Mouse (Mus musculus) G1E (cell line): ENCODE data around the gene Mreg.

Experiments used
- CTCF ChIP-seq: IDR thresholded peaks from 2 replicates; pipeline ENCODE4 v1.5.1; 2012; ENCODE audit warnings: low read depth, low read length, inconsistent platforms, mixed read lengths
- GATA1 ChIP-seq: IDR thresholded peaks from 2 replicates; pipeline ENCODE4 v1.6.1; 2012; ENCODE audit warnings: borderline replicate concordance, low read length, inconsistent platforms, mixed read lengths
- POLR2AphosphoS5 ChIP-seq: IDR thresholded peaks from 2 replicates; pipeline ENCODE4 v1.6.1; 2012; ENCODE audit warnings: low read depth, low read length, inconsistent platforms; ENCODE audit not compliant: insufficient replicate concordance
- TAL1 ChIP-seq: conservative IDR thresholded peaks from 2 replicates; pipeline ENCODE4 v1.6.1; 2012; ENCODE audit warnings: low read depth, low read length, inconsistent platforms, mixed read lengths

- TF ChIP-seq CTCF (no peak), GATA1 (no peak), POLR2AphosphoS5 (no peak), TAL1 (no peak)
Observed at GRCm38 (mm10) chr1:72136101-72136500, 76.0 kb downstream of the Mreg start.
